In the genomic region with DNA sequence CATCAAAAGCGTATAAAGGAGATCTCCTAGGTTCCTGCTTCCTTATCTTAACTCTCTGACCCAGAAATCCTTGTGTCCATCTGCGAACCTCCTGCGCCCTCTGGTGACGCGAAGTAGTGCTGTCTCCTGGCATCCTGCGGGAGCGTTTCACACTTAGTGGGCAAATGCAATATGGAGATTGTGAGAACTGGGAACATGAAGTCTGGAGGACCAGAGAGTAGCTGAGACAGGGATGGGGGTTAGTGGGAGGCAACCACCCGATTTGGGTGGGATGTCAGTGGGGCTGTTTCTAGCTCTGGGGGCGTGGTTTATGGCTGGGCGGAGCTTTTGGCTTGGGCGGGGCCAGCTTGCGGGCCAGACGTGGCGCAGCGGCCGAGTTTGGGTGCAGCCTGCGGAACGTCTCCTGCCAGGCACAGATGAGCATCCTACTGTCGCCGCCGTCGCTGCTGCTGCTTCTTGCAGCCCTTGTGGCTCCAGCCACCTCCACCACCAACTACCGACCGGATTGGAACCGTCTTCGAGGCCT, we compare ENCODE assay signal across 8 mouse cellular contexts. TPM values are rescaled to one million over a fixed set of nuclear protein-coding genes. Genes with fewer than 3 reads are reported as not detected.
DNase-seq lines count a peak whose midpoint lies in the region; ATAC-seq and TF ChIP-seq lines count a peak whose summit lies in the region.

A gene (plus strand): TSS at position 156 of the 526 bp plus-strand sequence.

- intact Hi-C loops in heart, postnatal 14 days (cut with DNase I): loop anchor here (1.0 to 5.0 kb wide), 4 partner anchors 41 to 167 kb away; no protein-coding TSS in a partner anchor

- peak; percentile 47 for TF ChIP-seq POLR2A in ES-Bruce4 (IDR thresholded peaks at IDR 0.05; ENCODE audit: insufficient read depth, low read length)

- no peaks in the 10 kb centered on the region for H3K9me3 ChIP-seq in ES-Bruce4 (replicated peaks; ENCODE audit: control insufficient read depth, insufficient read depth, low read length, poor library complexity, severe bottlenecking)
- H3K9me3 ChIP-seq in forebrain, embryonic 14.5 days (replicated peaks; ENCODE audit: control insufficient read depth, low read length): no peaks in the 10 kb centered on the region
- H3K9me3 ChIP-seq in neural tube, embryonic 15.5 days (replicated peaks): no peaks in the 10 kb centered on the region

- H3K27me3 ChIP-seq in ES-Bruce4 (ENCODE audit: control insufficient read depth, insufficient read depth, low read length, poor library complexity, severe bottlenecking): no peaks in the 10 kb centered on the region
- 0 out of 2 replicates have a peak, but pooled peaks cover 12% of the 10 kb centered on the region for H3K27me3 ChIP-seq in forebrain, embryonic 14.5 days (replicated peaks; ENCODE audit: control insufficient read depth, insufficient read depth, low read length)
- H3K27me3 ChIP-seq in neural tube, embryonic 15.5 days (replicated peaks): peaks cover 21% of the 10 kb centered on the region

- no peaks in the 10 kb centered on the region for H3K36me3 ChIP-seq in ES-Bruce4 (ENCODE audit: control insufficient read depth, insufficient read depth, low read length, poor library complexity, severe bottlenecking)
- no peaks in the 10 kb centered on the region for H3K36me3 ChIP-seq in forebrain, embryonic 14.5 days (ENCODE audit: control insufficient read depth, insufficient read depth, low read length)
- no peaks in the 10 kb centered on the region for H3K36me3 ChIP-seq in neural tube, embryonic 15.5 days

- peak; percentile 92 for TF ChIP-seq CTCF in ES-Bruce4 (IDR thresholded peaks at IDR 0.05; ENCODE audit: low read depth, low read length)

- H3K4me2 ChIP-seq in forebrain, embryonic 14.5 days (ENCODE audit: low read length): peak within 1 kb of the TSS; percentile 68
- peak within 1 kb of the TSS; percentile 84 for H3K4me2 ChIP-seq in neural tube, embryonic 15.5 days

- ATAC-seq in cerebellum, adult (ENCODE audit: insufficient number of reproducible peaks, low FRiP score, low TSS enrichment): peak; percentile 53
- peak; percentile 80 for ATAC-seq in forebrain, embryonic 14.5 days
- ATAC-seq in neural tube, embryonic 15.5 days (ENCODE audit: low FRiP score): peak; percentile 78

- no peak for TF ChIP-seq EP300 in ES-Bruce4 (IDR thresholded peaks at IDR 0.05; ENCODE audit: insufficient read depth, low read depth, low read length)

- WGBS in forebrain, embryonic 14.5 days: under 1% methylated on average over 26 of the region's 26 CpGs
- under 1% methylated on average over 26 of the region's 26 CpGs for WGBS in neural tube, embryonic 15.5 days

- H3K9ac ChIP-seq in ES-Bruce4 (ENCODE audit: low read depth, poor library complexity, severe bottlenecking): peak within 1 kb of the TSS; percentile 49
- H3K9ac ChIP-seq in forebrain, embryonic 14.5 days (ENCODE audit: low read length): peak within 1 kb of the TSS; percentile 57
- H3K9ac ChIP-seq in neural tube, embryonic 15.5 days (replicated peaks): peak within 1 kb of the TSS; percentile 58

- H3K4me3 ChIP-seq in ES-Bruce4 (ENCODE audit: low read depth, low read length): peak within 1 kb of the TSS; percentile 87
- peak within 1 kb of the TSS; percentile 36 for H3K4me3 ChIP-seq in forebrain, embryonic 14.5 days (ENCODE audit: low read depth, low read length)
- peak within 1 kb of the TSS; percentile 53 for H3K4me3 ChIP-seq in neural tube, embryonic 15.5 days (replicated peaks)

- DNase-seq in forebrain, embryonic 14.5 days (ENCODE audit: low spot score): peak; percentile 88
- DNase-seq in heart, postnatal 14 days: peak; percentile 90 to 93
- peak; percentile 92 for DNase-seq in layer of hippocampus, adult 11-12 months (ENCODE audit: low spot score)
- peak; percentile 88 to 89 for DNase-seq in lung, adult 18-20 months
- peak; percentile 79 for DNase-seq in testis, postnatal 14 days (ENCODE audit: low spot score)

- no peaks in the 10 kb centered on the region for H3K4me1 ChIP-seq in ES-Bruce4 (ENCODE audit: control insufficient read depth, insufficient read depth, low read length)
- peaks cover 7% of the 10 kb centered on the region; the same call in 1 of the 2 replicates for H3K4me1 ChIP-seq in forebrain, embryonic 14.5 days (ENCODE audit: control insufficient read depth, insufficient read depth, low read length)
- peaks cover 41% of the 10 kb centered on the region for H3K4me1 ChIP-seq in neural tube, embryonic 15.5 days

- no peak within 1 kb of the TSS for H3K27ac ChIP-seq in ES-Bruce4 (ENCODE audit: insufficient read depth, low read length)
- H3K27ac ChIP-seq in forebrain, embryonic 14.5 days (ENCODE audit: low read depth, low read length): no peak within 1 kb of the TSS
- H3K27ac ChIP-seq in neural tube, embryonic 15.5 days (replicated peaks): peak within 1 kb of the TSS; percentile 58; the same call in 1 of the 2 replicates

RNA-seq across cellular contexts. Expression of the gene that starts here (rescaled TPM):
- polyA plus RNA-seq in ES-Bruce4 (2011; ENCODE audit: insufficient read depth, insufficient read length, low read depth, missing spikeins): 19.6 and 25.5 TPM in 2 replicates
- polyA plus RNA-seq in forebrain, embryonic 14.5 days (2014; fragmentation: Nextera tagmentation; extraction: Ambion mirVana): 42.0 and 49.1 TPM in 2 replicates
- total RNA-seq in heart, postnatal 14 days (2021): 10 to 100 TPM; 42.1 to 44.0 TPM
- polyA plus RNA-seq in neural tube, embryonic 15.5 days (2015; fragmentation: Nextera tagmentation; extraction: Ambion mirVana): 174 and 188 TPM in 2 replicates

Comparison
In these comparisons a context has a peak if more than half of its experiments do, and no peak if none do; other contexts are left out.
1. H3K4me3 ChIP-seq: peak in every context shown above with its lines; median percentile 87 in ES-Bruce4; 53 in neural tube, embryonic 15.5 days; 36 in forebrain, embryonic 14.5 days.